Mouse (Mus musculus) gonadal fat pad, adult 2 months (tissue): ENCODE results near the gene Acsl6. TPM values are rescaled to one million over a fixed set of nuclear protein-coding genes. Genes with fewer than 3 reads are reported as not detected.
"Not testable (repeated sequence)": the region's sequence is repeated elsewhere in the genome, so short reads cannot be mapped to it uniquely, and the experiment has no call there.

Experiments
- DNase-seq: peaks from one replicate; pipeline ENCODE4 v3.0.0-alpha.2; 2012; ENCODE audit warnings: low read depth
- polyA plus RNA-seq: library from polyadenylated mRNA; depleted of rRNA; stranded (reverse); fragments of >200 nt; gene quantifications from 2 replicates; pipeline ENCODE4 v1.2.3, GENCODE M21; 2012; rRNA removed

Gene Acsl6
- polyA plus RNA-seq, 1 experiment: 0.69 TPM

DNA sequence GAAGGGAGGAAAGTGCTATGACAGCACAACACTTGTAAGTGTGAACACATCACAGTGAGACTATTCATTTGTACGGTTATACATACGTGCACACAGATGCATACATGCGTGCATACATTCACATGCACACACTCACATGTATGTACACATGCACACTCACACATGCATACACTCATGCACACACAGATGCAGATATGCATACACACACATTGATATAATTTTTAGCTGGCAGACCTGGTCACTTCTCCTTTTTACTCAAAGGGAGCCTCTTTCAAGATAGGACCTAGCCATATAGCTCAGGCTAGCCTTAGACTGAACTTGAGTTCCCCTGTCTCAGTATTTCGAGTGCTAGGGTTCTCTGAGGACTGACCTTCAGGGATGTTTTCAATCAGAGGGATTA is 87.7 kb downstream of the Acsl6 start:
- DNase-seq: no peak

GRCm38 (mm10) chr11:54396686-54397085 is 93.1 kb downstream of the Acsl6 start:
- no peak for DNase-seq

DNA sequence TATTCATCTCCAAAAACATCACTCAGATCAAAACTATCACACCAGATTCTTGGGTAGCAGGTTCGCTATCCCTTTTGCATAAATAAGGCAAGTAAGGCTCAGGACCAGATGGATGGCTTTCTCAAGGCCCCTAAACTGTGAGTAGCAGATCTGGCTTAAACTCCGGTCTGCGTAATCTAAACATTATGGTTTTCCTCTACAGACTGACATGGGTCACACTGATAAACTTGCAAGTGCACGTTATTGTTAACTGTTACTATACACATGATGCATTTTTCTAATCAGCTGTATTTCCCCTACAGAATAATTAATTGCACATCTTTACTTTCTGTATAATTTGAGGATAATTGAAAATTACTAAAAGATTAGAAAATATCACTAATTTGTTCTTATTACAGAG is 94.5 kb downstream of the Acsl6 start:
- no peak for DNase-seq

- DNase-seq: not testable (repeated sequence)
These were observed 97.2 kb downstream of the Acsl6 start for GRCm38 (mm10) chr11:54400803-54401202.

- DNase-seq: no peak
These were observed 101.3 kb downstream of the Acsl6 start for GRCm38 (mm10) chr11:54404885-54405284.

GRCm38 (mm10) chr11:54406930-54407546 is 103.4 kb downstream of the Acsl6 start:
- DNase-seq: no peak

DNA sequence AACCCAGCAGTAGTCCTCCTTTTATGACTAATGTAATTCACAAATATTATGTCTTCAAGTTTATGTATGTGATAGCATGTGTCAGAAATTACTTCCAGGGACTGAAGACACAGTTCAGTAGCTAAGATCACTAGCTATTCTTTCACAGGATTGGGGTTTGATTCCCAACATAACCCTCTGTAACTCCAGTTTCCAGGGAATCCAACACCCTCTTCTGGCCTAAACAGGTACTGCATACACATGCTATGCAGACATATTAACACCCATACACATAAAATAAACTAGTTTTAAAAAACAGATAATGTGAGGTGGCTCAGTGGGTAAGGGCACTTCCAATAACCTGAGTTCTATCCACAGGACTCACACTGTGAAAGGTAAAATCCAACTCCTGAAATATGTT is 107.0 kb downstream of the Acsl6 start:
- no peak for DNase-seq

- no peak for DNase-seq
These were observed 109.4 kb downstream of the Acsl6 start for GRCm38 (mm10) chr11:54413017-54413416.

Other genes starting within 250 kb of the Acsl6 start
- gene Pdlim4, start 234.8 kb upstream of the Acsl6 start, polyA plus RNA-seq: 89.8 and 106 TPM in 2 replicates
- gene P4ha2, start 203.7 kb upstream of the Acsl6 start, polyA plus RNA-seq: 60.1 and 75.4 TPM in 2 replicates
- gene Csf2, start 54.1 kb upstream of the Acsl6 start, polyA plus RNA-seq: not detected in 2 replicates
- not detected in 2 replicates for gene Il3, start 36.5 kb upstream of the Acsl6 start, polyA plus RNA-seq
- not detected in 2 replicates for gene Meikin, start 66.9 kb downstream of the Acsl6 start, polyA plus RNA-seq
- 3.8 and 4.7 TPM in 2 replicates for gene Fnip1, start 134.4 kb downstream of the Acsl6 start, polyA plus RNA-seq
- 24.0 and 25.1 TPM in 2 replicates for gene Rapgef6, start 219.0 kb downstream of the Acsl6 start, polyA plus RNA-seq